Mouse (Mus musculus) frontal cortex, postnatal 25 days (tissue): Measurements from ENCODE around the gene Igf2.

Source experiments
- DNase-seq, 2 experiments: peaks; one replicate each; pipeline ENCODE4 v3.0.0; 2022; ENCODE audit warnings: low spot score in 2 of 2

Gene Igf2

DNA sequence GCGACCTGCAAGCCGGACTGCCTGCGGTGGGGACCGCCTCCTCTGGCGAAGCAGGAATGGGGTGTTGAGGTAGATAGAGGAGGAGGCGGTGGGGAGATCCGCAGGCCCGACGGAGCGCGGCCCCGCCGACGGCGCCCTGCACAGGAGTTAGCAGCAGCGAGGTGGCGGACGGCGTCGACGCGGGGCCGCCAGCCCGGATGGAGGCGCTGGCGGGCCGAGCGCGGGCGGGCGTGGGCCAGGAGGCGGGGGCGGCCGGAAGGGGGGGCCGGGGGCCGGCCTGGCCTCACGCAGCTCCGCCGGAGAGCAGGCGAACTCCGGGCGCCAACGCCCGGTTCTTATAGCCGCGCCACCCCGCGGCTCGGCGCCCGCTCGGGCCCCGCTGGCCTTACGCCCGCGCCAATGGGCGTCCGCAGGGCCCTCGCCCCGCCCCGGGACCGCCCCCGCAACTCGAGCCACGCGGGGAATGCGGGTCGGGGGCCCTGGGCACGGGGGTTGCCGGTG lies 7.4 kb downstream of the Igf2 start:
- no peak for DNase-seq

DNA sequence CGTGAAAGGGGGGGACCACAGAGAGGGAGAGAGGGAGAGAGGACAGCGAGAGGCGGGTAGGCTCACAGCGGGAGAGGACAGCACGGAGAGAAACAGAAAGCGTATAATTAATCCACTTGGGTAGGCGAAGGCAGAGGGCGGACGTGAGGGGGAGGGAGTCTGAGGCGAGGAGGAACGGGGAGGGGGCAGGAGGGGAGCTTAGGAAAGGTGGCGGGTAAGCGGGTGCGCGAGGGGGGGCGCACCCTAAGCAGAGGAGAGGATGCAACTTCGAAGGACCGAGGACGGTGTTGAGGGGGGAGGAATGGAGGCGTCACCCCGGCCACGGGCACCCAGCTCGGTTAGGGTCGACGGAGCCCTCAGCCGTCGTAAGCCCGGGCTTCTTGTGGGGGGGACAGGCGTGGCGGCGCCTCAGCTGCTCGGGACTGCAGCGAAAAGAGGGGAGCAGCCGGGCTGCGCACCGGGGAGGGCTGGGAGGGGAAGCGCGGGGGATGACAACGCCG lies 7.9 kb downstream of the Igf2 start:
- no peak for DNase-seq

DNA sequence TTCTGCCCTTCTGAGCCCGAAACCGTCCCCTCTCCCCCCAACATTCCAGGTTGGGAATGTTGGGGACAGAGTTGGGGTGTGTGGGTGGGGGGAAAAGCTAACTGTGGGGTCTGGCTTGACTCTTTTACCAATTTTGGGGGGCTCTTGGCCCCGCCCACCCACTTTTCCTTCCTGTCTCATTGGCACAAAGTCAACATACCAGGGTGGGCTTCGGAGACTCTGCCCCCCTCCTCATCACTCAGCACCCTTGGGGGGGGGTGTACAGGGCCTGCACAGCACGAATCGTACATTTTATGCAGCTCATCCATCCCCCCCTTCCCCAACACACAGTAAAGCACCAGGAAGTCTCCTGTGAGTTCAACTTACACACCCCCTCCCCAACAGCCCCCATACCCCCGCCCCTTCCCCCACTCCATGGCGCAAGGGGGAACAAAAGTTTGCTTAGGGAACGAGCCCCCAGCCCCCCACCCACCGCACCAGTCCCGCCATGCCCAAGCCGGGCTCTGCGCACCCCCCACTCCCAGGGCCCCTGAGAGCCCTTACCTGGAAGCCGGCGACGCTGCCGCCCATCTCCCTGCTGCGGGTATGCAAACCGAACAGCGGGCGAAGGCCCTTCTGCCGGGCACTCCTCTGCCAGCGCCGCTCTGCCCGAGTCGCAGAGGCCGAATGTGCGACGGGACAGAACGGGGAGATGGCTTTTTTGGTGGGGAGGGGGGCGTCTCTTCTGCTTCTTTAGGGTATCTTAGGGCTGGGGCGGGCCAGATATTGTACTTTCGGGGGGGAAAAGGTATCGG lies 8.6 kb downstream of the Igf2 start:
- no peak for DNase-seq

DNA sequence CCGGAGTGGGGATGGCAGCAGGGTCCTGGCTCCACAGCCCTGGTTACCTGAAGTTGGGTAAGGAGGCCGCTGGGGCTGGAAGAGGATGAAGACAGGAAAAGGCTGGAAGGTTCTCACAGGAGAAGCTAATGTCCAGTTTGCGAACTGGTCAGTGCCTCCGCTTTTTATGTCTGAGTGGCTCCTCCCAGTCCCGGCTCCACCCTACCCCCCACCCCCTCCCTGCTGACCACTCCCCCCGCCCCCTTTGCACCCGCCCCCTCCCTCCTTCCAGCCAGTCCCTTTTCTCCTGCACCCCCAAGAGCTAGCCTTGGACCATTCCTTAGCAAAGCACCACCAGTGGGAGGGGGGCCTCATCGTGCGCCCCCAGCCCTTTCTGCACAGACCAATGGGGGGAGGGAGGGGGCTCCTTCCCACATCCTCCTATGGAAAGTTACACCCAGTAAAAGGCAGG lies 9.2 kb downstream of the Igf2 start:
- no peak for DNase-seq

DNA sequence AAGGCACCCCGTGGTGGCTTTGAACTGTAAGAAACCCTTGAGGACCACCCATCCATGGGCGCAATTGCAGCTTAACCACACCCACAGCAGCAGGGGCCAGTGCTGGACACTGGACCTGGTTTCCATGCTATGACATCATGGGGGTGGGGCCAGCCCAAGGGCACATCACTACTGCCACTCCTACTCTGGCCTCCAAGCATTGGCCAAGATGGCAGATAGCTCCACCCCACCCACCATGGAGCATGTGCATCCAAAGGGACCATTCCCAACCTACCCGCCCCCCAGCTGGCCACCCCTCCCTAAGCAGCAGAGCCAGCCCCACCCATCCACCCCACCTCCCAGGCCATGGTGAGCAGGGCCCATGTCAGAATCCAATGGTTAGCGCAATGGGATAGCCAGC lies 10.6 kb downstream of the Igf2 start:
- DNase-seq, result no peak

DNA sequence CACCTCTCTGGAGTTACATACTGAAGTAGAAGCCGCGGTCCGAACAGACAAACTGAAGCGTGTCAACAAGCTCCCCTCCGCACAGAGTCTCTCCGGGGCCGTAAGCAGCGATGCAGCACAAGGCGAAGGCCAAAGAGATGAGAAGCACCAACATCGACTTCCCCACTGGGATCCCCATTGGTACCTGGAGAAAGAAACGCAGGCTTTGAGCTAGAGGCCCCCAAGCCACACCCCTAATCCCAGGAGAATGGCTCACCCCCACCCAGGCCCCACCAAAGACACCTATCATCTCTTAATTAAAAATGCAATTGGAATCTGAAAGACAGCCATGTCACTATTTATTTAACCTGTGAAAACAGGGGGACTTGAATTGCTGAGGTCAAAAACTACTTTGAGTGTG lies 11.0 kb downstream of the Igf2 start:
- no peak for DNase-seq

DNA sequence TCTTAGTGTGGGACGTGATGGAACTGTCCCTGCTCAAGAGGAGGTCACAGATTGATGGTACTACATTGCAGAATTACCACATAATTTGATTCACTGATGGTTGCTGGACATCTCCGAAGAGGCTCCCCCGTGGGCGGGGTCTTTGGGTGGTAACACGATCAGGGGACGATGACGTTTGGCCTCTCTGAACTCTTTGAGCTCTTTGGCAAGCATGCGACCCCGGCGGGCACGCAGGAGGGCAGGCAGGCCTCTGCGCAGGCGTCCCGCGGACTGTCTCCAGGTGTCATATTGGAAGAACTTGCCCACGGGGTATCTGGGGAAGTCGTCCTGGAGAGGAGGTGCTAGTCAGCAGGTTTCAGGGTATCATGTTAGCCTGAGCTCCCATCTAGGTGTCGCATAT lies 12.9 kb downstream of the Igf2 start:
- no peak for DNase-seq

DNA sequence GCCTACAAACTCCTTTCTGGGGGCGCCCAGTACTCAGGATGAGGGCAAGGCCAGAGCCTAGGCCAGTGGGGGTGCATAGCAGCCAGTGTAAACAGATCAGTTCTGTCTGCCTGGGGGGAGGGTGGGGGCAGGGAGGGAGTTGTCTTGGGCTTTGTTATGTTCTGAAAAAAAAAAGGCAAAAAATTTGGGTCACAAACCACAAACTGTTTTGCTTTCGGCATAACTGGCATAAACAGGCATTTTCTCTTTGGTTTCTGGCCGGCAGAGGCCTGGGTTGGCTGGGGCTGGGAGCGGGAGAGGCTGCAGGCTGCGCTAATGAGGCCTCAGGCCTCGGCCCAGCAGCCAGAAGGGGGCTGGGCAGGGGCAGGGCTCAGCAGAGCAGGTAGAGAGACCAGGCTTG lies 19.9 kb downstream of the Igf2 start:
- DNase-seq, result no peak

DNA sequence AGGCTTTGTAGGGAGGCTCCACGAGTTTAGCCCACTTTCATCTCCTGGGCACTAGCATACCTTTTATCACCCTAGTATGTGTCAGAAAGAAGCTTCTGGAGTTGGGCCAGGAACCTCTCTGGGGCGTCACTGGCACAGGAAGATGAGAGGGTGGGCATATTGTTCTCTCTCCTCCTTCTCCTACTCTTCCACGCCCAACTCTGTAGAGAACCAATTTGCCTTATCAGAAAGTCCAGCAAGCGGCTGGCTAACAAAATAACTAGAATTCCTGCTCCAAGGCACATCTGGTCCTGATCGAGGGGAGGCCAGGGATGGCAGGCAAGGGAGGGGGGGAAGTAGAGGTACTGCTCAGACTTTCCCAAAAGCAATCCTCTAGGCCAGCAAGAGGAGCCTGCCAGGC lies 21.6 kb downstream of the Igf2 start:
- DNase-seq, result no peak

DNA sequence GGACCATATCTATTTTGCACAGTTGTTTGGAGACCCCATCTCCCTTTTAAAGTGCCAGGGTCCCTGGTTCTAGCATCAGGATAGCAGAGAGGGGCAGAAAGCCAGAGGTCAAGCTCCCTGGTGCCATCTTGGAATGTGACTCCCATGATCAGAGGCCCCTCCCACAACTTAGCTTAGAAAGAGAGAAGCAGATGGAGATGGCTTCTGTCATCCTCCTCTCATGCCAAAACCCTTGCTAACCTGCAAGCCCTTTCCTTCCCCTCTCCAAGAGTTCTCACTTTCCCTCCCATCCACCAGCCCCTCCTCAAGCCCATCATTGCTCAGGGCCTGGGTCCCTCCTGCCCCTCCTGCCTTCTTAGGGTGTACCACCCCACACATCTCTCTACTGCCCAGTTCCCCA lies 30.4 kb downstream of the Igf2 start:
- no peak for DNase-seq

DNA sequence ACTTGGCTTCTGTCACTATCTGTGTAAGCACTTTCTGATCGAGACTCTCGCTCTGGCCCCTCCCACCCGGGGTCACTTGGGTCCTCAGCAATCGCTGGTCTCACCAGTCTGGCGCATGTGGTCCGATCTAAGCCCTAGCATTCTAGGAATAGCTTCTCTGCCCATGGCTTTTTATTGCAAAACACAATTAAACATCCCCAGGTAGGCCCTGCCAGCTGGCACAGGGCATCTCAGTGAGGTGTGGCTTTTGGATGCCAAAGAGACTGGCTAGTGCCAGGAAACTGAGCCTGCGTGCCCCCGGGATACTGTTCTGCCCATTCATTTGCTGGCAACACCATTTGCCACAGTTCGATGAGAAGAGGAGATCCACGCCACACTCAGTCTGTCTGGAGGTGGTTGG lies 35.9 kb downstream of the Igf2 start:
- DNase-seq, result no peak

DNA sequence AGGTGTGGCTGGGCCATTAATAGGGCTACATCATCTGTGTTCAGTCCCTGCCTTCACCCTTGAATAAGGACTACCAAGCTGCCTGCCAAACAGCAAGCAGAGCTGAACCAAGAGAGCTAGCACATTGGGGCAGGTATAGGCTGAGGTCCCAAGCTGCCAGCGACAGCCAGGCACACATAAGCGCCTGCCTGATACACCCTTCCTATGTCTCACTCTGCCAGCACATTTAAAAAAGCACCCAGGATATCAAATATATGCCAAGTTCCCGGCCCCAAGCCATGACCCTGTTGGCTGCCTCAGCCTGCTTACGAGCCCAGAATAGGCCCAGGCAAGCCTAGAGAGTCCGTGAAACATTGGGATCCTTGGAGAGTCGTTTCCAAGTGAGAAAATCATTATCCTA lies 36.8 kb downstream of the Igf2 start:
- DNase-seq, result no peak

DNA sequence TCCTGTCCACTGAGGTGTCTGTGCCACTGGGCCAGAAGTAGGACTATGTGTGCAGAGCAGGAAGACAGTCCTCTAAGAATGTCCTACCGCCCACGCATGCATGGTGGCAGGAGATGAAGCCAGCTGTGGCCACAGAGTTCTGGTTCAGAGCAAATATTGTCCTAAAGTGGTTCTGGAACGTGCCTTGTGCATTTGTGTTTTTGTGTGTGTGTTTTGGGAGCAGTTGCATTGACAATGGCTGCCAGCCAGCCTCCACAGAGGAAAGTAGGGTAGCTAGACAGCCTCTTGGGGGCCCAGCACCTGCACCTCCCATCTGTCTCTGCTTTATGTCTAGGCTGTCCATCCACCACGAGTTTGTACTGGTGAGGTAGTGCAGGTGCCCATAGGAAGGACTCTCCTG lies 44.4 kb downstream of the Igf2 start:
- DNase-seq, result no peak

DNA sequence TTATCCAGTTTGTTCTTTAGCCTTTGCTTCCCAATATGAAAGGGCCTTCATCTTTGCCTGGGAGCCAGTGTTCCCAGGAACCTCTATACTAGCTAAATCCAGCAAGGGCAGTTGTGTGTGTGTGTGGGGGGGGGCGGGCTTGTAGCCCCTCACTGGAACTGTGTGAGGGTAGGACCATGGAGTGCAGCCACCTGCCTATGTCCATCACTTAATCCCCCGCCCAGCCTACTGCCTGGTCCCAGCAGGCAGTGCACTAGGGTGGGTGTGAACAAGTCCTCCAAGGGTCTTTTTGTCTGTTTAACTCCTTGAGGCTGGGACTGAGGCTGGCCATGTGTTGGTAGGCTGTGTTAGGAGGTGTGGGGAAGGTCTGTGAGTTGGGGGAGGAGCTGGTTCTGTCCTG lies 53.5 kb downstream of the Igf2 start:
- no peak for DNase-seq

DNA sequence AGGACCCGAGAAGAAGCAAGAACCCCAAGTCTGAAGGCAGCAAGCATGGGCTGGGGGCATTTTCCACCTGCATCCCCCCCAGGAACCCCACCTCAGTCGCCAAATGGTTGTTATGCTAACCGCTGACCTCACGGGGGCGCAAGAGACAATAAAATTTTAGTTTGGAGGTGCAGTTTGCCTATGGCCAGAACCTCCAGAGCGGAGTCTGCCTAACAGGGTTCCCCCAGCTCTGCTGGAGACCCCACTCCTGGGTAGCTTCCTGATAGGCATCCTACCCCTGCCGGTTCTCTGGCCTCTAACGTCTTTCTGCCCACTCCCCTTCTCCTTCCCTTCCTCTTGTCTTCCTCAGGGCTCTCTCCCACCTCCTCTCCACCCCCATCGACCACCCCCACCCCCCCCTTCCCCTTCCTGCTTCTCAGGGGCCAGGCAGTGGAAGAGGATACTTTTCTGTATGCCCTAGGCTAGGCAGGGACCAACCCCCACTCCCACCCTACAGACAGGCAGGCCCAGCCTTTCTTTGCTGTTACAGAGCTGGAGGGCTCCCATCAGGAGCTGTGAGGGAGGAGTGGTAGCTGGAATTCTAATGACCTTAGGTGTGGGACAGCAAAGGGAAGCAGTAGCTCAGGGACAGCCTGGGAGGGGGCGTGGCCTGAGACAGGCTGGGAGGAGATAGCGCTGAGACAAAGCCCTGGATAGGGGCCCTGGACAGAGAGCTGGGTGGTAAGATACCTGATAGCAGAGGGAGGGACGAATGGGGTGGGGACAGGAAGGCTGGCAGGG lies 55.8 kb downstream of the Igf2 start:
- peak; percentile 18 to 37 for DNase-seq

DNA sequence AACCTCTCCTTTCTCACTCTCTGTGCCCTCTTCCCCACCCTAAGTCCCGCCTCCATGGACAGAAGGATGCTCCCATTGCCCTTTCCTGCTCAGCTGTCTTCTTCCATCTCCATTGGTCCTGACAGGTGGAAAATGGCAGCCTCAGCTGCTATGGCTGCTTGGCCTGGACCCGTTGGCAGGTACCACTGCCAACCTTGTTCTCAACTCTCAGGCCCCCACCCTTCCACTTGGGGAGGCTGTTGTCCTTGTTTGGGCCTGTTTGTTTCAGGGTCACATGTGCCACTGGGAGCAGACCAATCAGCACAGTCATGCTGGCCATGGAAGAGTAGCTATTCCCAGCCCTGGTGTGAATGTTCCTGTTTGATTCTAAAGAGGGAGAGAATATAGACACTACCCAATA lies 65.7 kb downstream of the Igf2 start:
- no peak for DNase-seq
